Mouse (Mus musculus): ENCODE results near the gene Sult2b1.

GRCm38 (mm10) chr7:45733477-45733876, 51.0 kb downstream of the Sult2b1 start:
- TF ChIP-seq SMC3 (IDR thresholded peaks at IDR 0.05; ENCODE audit: low read depth, low read length) (no peak), CTCF (conservative IDR thresholded peaks at IDR 0.05 in 1 of 2, IDR thresholded peaks at IDR 0.05 in 1 of 2; ENCODE audit: low read depth in 2 of 2, low read length in 2 of 2) (no peak), POLR2A (IDR thresholded peaks at IDR 0.05; ENCODE audit: low read depth, low read length) (no peak), SIN3A (IDR thresholded peaks at IDR 0.05; ENCODE audit: low read length) (no peak), MYC (IDR thresholded peaks at IDR 0.05; ENCODE audit: low read depth, low read length) (no peak), ZMIZ1 (IDR thresholded peaks at IDR 0.05; ENCODE audit: low read depth, low read length) (no peak), TCF12 (IDR thresholded peaks at IDR 0.05; ENCODE audit: low read depth, low read length) (no peak), KAT2A (IDR thresholded peaks at IDR 0.05; ENCODE audit: insufficient replicate concordance, low read length) (no peak), ZC3H11A (IDR thresholded peaks at IDR 0.05; ENCODE audit: low read depth, low read length) (no peak), RCOR1 (conservative IDR thresholded peaks at IDR 0.05; ENCODE audit: low read depth, low read length) (no peak), CHD2 (IDR thresholded peaks at IDR 0.05; ENCODE audit: low read length) (no peak), NELFE (IDR thresholded peaks at IDR 0.05; ENCODE audit: low read depth, low read length) (no peak)

All from CH12.LX (cell line).